Mouse (Mus musculus): ENCODE results near the gene Kcnk4.

The Kcnk4 gene

GRCm38 (mm10) chr19:6937541-6938465, 3.5 kb upstream of the Kcnk4 start:
- no peak for DNase-seq (ENCODE audit: low spot score)

- no peak for DNase-seq (ENCODE audit: low spot score)
These were observed 2.0 kb upstream of the Kcnk4 start for GRCm38 (mm10) chr19:6936299-6936698.

DNA sequence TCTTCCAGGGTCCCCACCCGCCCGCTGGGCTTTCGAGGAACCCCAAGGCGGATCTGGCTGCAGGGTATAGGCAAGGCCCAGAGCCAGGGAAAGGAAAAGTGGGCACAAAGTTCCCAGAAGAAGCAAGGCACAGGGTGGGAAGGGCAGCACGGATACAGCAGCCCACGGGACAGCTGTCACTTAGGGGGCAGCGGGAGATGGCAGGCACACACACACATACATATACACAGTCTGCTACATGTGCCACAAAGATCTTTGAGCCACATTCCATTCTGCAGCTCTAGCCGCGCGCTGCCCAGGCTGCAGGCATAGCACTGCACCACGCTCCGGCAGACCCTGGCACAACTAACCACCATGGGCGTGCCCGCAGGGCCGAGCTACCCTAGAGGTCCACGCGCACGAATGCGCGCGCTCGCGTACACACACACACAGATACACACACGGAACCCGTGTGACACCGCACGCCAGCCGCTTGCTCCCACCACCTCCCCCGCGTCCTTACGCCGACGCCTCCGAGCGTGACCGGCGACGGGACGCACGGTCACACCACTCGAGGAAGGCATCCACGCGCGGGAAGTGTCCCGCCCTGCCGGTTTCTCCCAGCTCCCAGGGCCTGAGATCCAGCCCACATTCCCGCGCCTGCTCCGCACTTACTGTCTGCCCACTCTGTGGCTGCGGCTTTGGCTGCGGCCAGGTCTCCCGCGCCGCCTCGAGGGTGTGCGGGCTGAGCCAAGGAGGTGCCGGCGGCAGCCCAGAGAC, 700 bp downstream of the Kcnk4 start:
- no peak for DNase-seq (ENCODE audit: low spot score)

DNA sequence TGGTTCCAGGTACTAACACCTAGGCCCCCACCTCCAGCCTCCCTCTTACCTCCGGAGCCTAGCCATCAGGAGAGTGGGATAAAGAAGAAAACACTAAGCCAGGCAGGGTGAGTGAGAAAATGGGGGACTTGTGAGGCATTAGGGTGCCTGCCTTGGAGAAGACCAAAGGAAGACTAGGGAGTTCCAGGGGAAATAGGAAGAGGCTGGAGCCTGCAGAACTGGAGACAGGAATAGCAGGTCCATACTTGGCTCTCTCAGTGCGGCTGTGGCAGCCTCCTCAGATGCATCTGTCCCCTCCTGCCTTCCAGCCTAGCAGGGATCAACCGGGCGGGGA, 1.2 kb downstream of the Kcnk4 start:
- DNase-seq (ENCODE audit: low spot score), result no peak

DNA sequence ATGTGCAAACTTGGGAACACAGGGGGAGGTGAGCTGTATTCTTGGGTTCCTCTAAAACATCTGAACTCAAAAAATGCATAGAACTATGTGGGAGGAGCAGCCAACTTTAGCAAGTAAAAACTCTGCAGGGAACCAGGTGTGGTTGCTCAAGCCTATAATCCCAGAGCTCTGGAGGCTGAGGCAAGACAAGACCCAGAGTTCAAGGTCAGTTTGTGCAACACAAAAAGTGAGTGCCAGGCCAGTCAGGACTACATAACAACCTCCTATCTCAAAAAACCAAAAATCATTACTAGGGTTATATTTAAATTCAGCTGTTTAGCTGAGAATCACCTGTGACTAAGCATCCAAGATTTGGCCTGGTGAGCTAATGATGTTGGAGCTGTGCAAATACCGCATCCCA, 2.3 kb downstream of the Kcnk4 start:
- no peak for DNase-seq (ENCODE audit: low spot score)

GRCm38 (mm10) chr19:6931002-6931401, 3.3 kb downstream of the Kcnk4 start:
- no peak for DNase-seq (ENCODE audit: low spot score)

- no peak for DNase-seq (ENCODE audit: low spot score)
These were observed 6.2 kb downstream of the Kcnk4 start for GRCm38 (mm10) chr19:6928080-6928479.

DNA sequence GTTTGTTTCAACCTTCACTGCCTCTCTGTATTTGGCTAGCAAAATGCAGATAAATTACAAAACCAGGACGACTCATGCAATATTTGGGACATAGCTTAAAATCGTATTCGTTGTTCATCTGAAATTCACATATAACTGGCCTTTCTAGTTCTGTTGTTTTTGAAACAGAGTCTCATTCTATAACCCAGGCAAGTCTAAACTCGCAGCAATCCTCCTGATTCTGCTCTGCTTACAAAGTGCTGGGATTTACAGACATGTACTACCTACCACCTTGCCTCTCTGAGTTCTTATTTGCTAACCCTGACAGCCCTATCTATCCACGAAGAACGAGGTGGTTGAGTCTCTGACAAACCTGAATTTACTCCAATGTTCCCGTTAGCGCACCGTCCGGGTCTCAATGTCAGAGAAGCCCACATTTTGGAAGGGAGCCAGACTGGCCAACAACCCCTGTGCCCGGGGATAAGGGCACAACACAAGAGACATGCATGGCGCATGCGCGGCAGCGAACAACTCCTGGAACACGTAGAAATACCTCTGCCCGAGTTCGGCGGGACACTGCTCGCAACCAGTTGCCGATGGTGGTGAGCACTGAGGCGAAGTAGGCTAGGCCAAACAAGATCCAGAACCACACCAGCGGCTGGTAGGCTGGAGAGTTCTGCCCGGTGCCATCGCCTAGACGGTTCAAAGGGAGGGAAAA, 7.6 kb downstream of the Kcnk4 start:
- no peak for DNase-seq (ENCODE audit: low spot score)

- no peak for DNase-seq (ENCODE audit: low spot score)
These were observed 8.5 kb downstream of the Kcnk4 start for GRCm38 (mm10) chr19:6925611-6926329.

GRCm38 (mm10) chr19:6925307-6925573, 9.1 kb downstream of the Kcnk4 start, which contains the start of gene Catsperz:
TSS of gene Catsperz (minus strand) at chr19:6925380.
- no peak for DNase-seq (ENCODE audit: low spot score)

DNA sequence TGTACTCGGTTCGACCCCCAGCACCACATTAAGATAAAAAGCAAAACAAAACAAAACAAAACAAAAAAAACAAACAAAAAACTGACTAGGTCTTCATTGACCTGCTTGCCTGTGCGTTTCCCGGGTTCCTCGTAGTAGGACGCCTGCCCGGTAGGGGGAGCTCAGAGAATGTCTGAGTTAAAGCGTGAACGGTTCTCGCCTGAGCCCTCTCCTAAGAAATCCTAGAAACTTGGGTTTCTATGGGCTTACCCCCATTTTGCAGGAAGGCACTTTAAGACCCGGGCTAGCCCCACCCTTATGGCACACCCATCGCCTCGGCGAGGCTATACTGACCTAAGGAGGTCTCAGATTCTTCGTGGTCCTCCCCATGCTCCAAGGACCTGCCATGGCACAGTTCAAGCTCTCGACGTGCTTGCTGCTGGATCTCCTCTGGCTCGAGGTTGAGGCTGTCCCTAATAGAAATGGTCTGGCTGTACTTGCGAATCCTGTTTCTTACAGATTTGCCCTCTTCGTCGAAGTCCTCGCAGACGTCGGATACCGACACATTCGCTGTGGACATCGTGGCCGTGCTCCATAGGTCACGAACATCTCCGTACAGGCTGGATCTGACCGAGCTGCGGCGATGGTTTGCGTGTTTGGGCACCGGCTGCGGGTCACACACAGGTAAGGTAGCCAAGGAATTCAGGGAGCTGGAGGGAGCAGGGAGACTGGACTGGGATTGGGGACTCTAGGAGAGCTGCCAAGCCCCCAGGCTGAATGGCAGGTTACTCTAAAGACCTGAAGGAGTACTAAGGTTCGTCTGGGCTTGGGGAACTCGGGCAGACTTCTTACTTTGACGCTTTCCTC, 9.6 kb downstream of the Kcnk4 start:
- DNase-seq (ENCODE audit: low spot score), result peak; percentile 64

- DNase-seq (ENCODE audit: low spot score), result no peak
These were observed 11.2 kb downstream of the Kcnk4 start for GRCm38 (mm10) chr19:6922901-6923735.

DNA sequence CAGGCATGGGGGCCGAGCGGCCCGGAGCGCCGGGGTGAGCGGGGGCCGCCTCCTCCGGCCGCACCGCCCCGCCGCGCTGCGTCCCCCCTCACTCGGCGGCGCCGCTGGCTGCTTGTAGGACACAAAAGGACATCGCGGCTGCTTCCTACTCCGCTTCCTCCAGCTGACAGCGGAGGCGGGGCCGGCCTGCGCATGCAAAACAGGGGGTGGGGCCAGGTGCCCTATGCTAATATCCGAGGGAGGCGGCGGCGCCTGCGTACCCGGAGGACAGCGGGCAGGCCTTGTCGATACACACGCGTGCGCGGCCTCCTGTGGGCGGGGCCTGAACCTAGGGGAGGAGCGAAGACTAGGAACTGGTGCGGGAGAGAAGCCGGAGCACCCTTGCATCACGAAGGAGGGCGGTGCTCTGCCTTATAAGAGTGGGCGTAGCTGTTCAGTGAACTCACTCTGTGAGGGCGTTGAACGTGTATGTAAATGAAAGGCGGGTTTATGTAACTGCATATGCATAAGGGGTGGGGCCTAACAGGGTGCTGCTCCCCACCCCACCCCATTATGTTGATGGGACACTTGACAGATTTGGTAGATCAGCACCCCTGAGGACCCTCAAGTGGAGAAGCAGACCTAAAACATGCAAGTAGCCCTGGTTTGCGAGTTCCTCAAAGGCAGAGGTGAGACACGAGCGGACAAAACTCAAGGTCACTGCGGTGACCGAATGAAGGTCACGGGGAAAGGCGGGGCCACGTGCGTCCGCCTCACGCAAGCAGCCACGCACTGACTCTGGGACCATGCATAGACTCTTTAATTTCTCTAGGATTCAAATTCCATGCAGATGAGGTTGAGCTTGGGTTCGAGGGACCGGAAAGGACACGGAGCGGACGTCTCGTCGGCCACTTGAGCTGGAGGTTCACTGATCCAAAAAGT, 12.4 kb downstream of the Kcnk4 start, which contains the start of gene Esrra:
Gene Esrra (minus strand): TSS at position 167 of the 921 bp plus-strand sequence.
- peak; percentile 100 for DNase-seq (ENCODE audit: low spot score)

- no peak for DNase-seq (ENCODE audit: low spot score)
These were observed 13.3 kb downstream of the Kcnk4 start for GRCm38 (mm10) chr19:6920741-6921636.

DNA sequence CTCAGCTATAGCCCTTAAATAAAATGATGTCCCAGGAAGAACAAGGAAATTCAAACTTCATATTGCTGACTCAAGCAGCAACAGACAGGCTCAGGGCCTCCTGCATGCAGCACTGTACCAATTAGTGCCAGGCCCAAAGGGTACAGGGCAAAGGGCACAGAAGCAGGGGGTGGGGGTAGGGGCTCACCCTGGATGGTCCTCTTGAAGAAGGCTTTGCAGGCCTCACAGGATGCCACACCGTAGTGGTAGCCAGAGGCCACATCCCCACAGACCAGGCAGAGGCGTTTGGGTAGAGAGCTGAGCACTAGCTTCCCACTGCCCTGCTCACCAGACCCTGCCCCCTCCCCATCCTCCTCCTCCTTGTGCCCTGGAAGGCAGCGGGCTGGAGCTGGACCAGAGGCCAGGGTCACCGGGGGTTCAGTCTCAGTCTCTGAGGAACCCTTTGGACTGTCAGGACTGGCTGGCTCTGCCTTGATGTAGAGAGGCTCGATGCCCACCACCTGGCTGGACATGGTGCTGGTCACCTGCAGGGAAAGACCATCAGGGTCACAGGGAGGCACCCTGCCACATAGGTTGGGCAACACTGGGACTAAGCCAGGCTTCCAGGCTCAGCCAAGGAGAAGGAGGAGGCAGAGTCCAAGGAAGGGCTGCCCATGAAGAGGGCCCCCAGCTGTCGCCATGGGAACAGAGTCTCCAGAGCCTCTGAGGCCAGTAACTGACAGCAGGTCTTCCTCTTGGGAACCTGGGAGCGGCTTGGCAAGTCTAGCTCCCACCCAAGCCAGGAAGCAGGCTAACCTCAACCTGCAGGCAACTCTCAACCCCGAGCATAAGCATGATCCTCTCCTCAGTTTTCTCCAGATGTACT, 14.2 kb downstream of the Kcnk4 start:
- DNase-seq (ENCODE audit: low spot score), result no peak

GRCm38 (mm10) chr19:6919431-6919830, 14.9 kb downstream of the Kcnk4 start:
- DNase-seq (ENCODE audit: low spot score), result no peak

DNA sequence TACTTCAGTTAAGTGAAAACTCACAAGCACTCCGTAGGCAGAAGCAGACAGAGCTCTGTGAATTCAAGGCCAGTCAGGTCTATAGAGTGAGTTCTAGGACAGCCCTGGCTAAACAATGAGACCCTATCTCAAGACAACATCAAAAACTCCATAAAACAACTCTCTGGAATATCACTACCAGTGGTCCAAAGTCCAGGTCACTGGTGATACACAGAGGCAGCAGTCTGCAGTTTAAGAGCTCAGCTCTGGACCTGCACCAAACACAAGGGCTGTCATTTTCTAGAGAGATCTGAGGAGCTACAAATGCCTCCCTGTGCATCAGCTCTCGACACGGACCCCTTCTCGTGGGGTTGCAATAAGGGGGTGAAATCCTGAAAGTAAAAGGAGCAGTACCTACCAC, 16.0 kb downstream of the Kcnk4 start:
- no peak for DNase-seq (ENCODE audit: low spot score)
